27 mouse cellular contexts compared by ENCODE assay signal in genomic region chr2:134656477-134656876, GRCm38 (mm10). TPM values are rescaled to one million over a fixed set of nuclear protein-coding genes. Genes with fewer than 3 reads are reported as not detected.
DNase-seq lines count a peak whose midpoint lies in the region; ATAC-seq and TF ChIP-seq lines count a peak whose summit lies in the region.
"Had no signal": no experiment of that assay in that cellular context is flagged by ENCODE, and none has a peak within 500 bp of the region (broad histone marks: within the 10 kb centered on the region; RNA-seq: fewer than 3 reads in every experiment).

No protein-coding gene starts in this region.

- H3K9ac ChIP-seq in forebrain, embryonic 12.5 days: no peak overlapping the region
- no peak overlapping the region for H3K9ac ChIP-seq in forebrain, embryonic 13.5 days
- no peak overlapping the region for H3K9ac ChIP-seq in limb, embryonic 11.5 days (ENCODE audit: low read length)
- H3K9ac ChIP-seq in liver, embryonic 11.5 days (ENCODE audit: low read depth, low read length): no peak overlapping the region
- H3K9ac ChIP-seq: embryonic facial prominence, embryonic 12.5 days; heart, embryonic 13.5 days; liver, embryonic 15.5 days; neural tube, embryonic 13.5 days had no signal

- no peaks in the 10 kb centered on the region for H3K27me3 ChIP-seq in forebrain, embryonic 12.5 days
- H3K27me3 ChIP-seq in forebrain, embryonic 13.5 days: no peaks in the 10 kb centered on the region
- no peaks in the 10 kb centered on the region for H3K27me3 ChIP-seq in limb, embryonic 11.5 days (ENCODE audit: control insufficient read depth, insufficient read depth, low read length)
- H3K27me3 ChIP-seq in limb, embryonic 10.5 days (ENCODE audit: low read depth, poor library complexity, severe bottlenecking): no peaks in the 10 kb centered on the region
- no peaks in the 10 kb centered on the region for H3K27me3 ChIP-seq in myocyte (ENCODE audit: control insufficient read depth, insufficient read depth, insufficient read length)
- no peaks in the 10 kb centered on the region for H3K27me3 ChIP-seq in liver, embryonic 11.5 days (replicated peaks; ENCODE audit: control insufficient read depth, insufficient read depth, low read length)
- H3K27me3 ChIP-seq: embryonic facial prominence, embryonic 12.5 days; heart, embryonic 13.5 days; liver, embryonic 15.5 days; neural tube, embryonic 13.5 days had no signal

- H3K27ac ChIP-seq in forebrain, embryonic 12.5 days: no peak overlapping the region
- no peak overlapping the region for H3K27ac ChIP-seq in forebrain, embryonic 13.5 days
- no peak overlapping the region for H3K27ac ChIP-seq in limb, embryonic 11.5 days (replicated peaks; ENCODE audit: low read depth, low read length)
- no peak overlapping the region for H3K27ac ChIP-seq in limb, embryonic 10.5 days
- no peak overlapping the region for H3K27ac ChIP-seq in liver, embryonic 11.5 days (ENCODE audit: low read depth, low read length)
- H3K27ac ChIP-seq: embryonic facial prominence, embryonic 12.5 days; gastrocnemius, adult 2 months; heart, embryonic 13.5 days; hindbrain, embryonic 10.5 days; liver, embryonic 15.5 days; macrophage; neural tube, embryonic 13.5 days had no signal

- TF ChIP-seq POLR2A in myocyte (IDR thresholded peaks at IDR 0.05; ENCODE audit: insufficient read length, low read depth): no peak

- H3K79me2 ChIP-seq in myocyte (ENCODE audit: control insufficient read depth, insufficient read depth): no peaks in the 10 kb centered on the region

- no peak overlapping the region for H3K4me3 ChIP-seq in forebrain, embryonic 12.5 days (replicated peaks)
- no peak overlapping the region for H3K4me3 ChIP-seq in forebrain, embryonic 13.5 days
- no peak overlapping the region for H3K4me3 ChIP-seq in limb, embryonic 11.5 days (ENCODE audit: low read depth, low read length)
- H3K4me3 ChIP-seq in limb, embryonic 10.5 days: no peak overlapping the region
- no peak overlapping the region for H3K4me3 ChIP-seq in myocyte
- H3K4me3 ChIP-seq in liver, embryonic 11.5 days (ENCODE audit: low read depth, low read length): no peak overlapping the region
- H3K4me3 ChIP-seq: embryonic facial prominence, embryonic 12.5 days; gastrocnemius, adult 2 months; heart, embryonic 13.5 days; hindbrain, embryonic 10.5 days; liver, embryonic 15.5 days; neural tube, embryonic 13.5 days had no signal

- H3ac ChIP-seq in myocyte (ENCODE audit: control insufficient read depth, insufficient read length): no peak overlapping the region

- WGBS in forebrain, embryonic 12.5 days: 33% methylated on average over 4 of the region's 4 CpGs
- WGBS in forebrain, embryonic 13.5 days: 34% methylated on average over 4 of the region's 4 CpGs
- WGBS in limb, embryonic 11.5 days: 23% methylated on average over 4 of the region's 4 CpGs
- 18% methylated on average over 4 of the region's 4 CpGs for WGBS in limb, embryonic 10.5 days
- WGBS in liver, embryonic 11.5 days: 22% methylated on average over 4 of the region's 4 CpGs

- peak; percentile 27; the same call in 1 of the 2 replicates for ATAC-seq in forebrain, embryonic 12.5 days (ENCODE audit: low FRiP score)
- no peak for ATAC-seq in forebrain, embryonic 13.5 days
- 0 out of 2 replicates have a peak, but pooled peaks have one; percentile 26 for ATAC-seq in limb, embryonic 11.5 days (ENCODE audit: insufficient number of reproducible peaks, low FRiP score, low TSS enrichment, low read depth)
- ATAC-seq in common myeloid progenitor, adult 5-6 weeks (replicated peaks; ENCODE audit: low read depth, poor library complexity, severe bottlenecking): 0 out of 2 replicates have a peak, but pooled peaks have one; percentile 39
- ATAC-seq in liver, embryonic 11.5 days (replicated peaks; ENCODE audit: low FRiP score): no peak
- ATAC-seq: forebrain, embryonic 14.5 days; intestine, postnatal 0 days; lung, postnatal 0 days; midbrain, embryonic 16.5 days; Patski had no signal

- no peak overlapping the region for H3K4me2 ChIP-seq in forebrain, embryonic 12.5 days
- H3K4me2 ChIP-seq in forebrain, embryonic 13.5 days: no peak overlapping the region
- H3K4me2 ChIP-seq in limb, embryonic 11.5 days (ENCODE audit: low read depth, severe bottlenecking): no peak overlapping the region
- peak overlapping the region; percentile 45 for H3K4me2 ChIP-seq in myocyte (ENCODE audit: low read depth)
- no peak overlapping the region for H3K4me2 ChIP-seq in liver, embryonic 11.5 days
- H3K4me2 ChIP-seq: embryonic facial prominence, embryonic 12.5 days; heart, embryonic 13.5 days; liver, embryonic 15.5 days; neural tube, embryonic 13.5 days had no signal

- H3K36me3 ChIP-seq in forebrain, embryonic 12.5 days (replicated peaks): no peaks in the 10 kb centered on the region
- H3K36me3 ChIP-seq in forebrain, embryonic 13.5 days (ENCODE audit: poor library complexity, severe bottlenecking): no peaks in the 10 kb centered on the region
- H3K36me3 ChIP-seq in limb, embryonic 11.5 days (ENCODE audit: control insufficient read depth, insufficient read depth, low read length): no peaks in the 10 kb centered on the region
- no peaks in the 10 kb centered on the region for H3K36me3 ChIP-seq in limb, embryonic 10.5 days
- no peaks in the 10 kb centered on the region for H3K36me3 ChIP-seq in myocyte (ENCODE audit: control insufficient read depth, insufficient read depth)
- no peaks in the 10 kb centered on the region for H3K36me3 ChIP-seq in liver, embryonic 11.5 days (ENCODE audit: control insufficient read depth, insufficient read depth, low read length)
- H3K36me3 ChIP-seq: embryonic facial prominence, embryonic 12.5 days; heart, embryonic 13.5 days; hindbrain, embryonic 10.5 days; liver, embryonic 15.5 days; neural tube, embryonic 13.5 days had no signal

- no peaks in the 10 kb centered on the region for H3K9me3 ChIP-seq in forebrain, embryonic 12.5 days
- H3K9me3 ChIP-seq in forebrain, embryonic 13.5 days (replicated peaks): no peaks in the 10 kb centered on the region
- no peaks in the 10 kb centered on the region for H3K9me3 ChIP-seq in limb, embryonic 11.5 days (ENCODE audit: control insufficient read depth, low read length)
- no peaks in the 10 kb centered on the region for H3K9me3 ChIP-seq in limb, embryonic 10.5 days (replicated peaks)
- H3K9me3 ChIP-seq in liver, embryonic 11.5 days (ENCODE audit: control insufficient read depth, low read length): no peaks in the 10 kb centered on the region
- H3K9me3 ChIP-seq: embryonic facial prominence, embryonic 12.5 days; heart, embryonic 13.5 days; hindbrain, embryonic 10.5 days; liver, embryonic 15.5 days; neural tube, embryonic 13.5 days had no signal

- DNase-seq in limb, embryonic 11.5 days (ENCODE audit: low spot score): no peak
- no peak for DNase-seq in limb, embryonic 10.5 days (ENCODE audit: low spot score)
- no peak for DNase-seq in liver, embryonic 11.5 days (ENCODE audit: low spot score)
- DNase-seq: adrenal gland, postnatal 10 days; cerebellum, adult 8-10 months; cerebellum, postnatal 25 days; gastrocnemius, adult 2 months; heart, postnatal 10 days; kidney, adult 9 months; kidney, postnatal 36 days; left cerebral cortex, postnatal 4 days; liver had no signal

- no peaks in the 10 kb centered on the region for H3K4me1 ChIP-seq in forebrain, embryonic 12.5 days
- H3K4me1 ChIP-seq in forebrain, embryonic 13.5 days: no peaks in the 10 kb centered on the region
- H3K4me1 ChIP-seq in limb, embryonic 11.5 days (ENCODE audit: control insufficient read depth, insufficient read depth, low read length): no peaks in the 10 kb centered on the region
- peaks cover 6% of the 10 kb centered on the region for H3K4me1 ChIP-seq in limb, embryonic 10.5 days
- no peaks in the 10 kb centered on the region for H3K4me1 ChIP-seq in liver, embryonic 11.5 days (replicated peaks; ENCODE audit: control insufficient read depth, insufficient read depth, low read length)
- H3K4me1 ChIP-seq: embryonic facial prominence, embryonic 12.5 days; heart, embryonic 13.5 days; liver, embryonic 15.5 days; neural tube, embryonic 13.5 days had no signal

TF ChIP-seq in myocyte, 11 proteins besides CTCF, POLR2A, EP300 and RAD21:
- TF ChIP-seq MAX (IDR thresholded peaks at IDR 0.05; ENCODE audit: low read depth): no peak
- no peak for TF ChIP-seq E2F4 (IDR thresholded peaks at IDR 0.05; ENCODE audit: insufficient read depth)

RNA-seq across cellular contexts. Expression of gene Tmx4, which starts 12.5 kb away (rescaled TPM):
- polyA plus RNA-seq in forebrain, embryonic 12.5 days (2016; fragmentation: Nextera tagmentation; extraction: Ambion mirVana): 72.0 and 74.0 TPM in 2 replicates
- 57.8 and 69.1 TPM in 2 replicates for polyA plus RNA-seq in forebrain, embryonic 13.5 days (2015; fragmentation: Nextera tagmentation; extraction: Ambion mirVana)
- 25.3 and 28.7 TPM in 2 replicates for polyA plus RNA-seq in limb, embryonic 11.5 days (2014; fragmentation: Nextera tagmentation; extraction: Ambion mirVana)
- 15.0 and 24.3 TPM in 2 replicates for polyA plus RNA-seq in limb, embryonic 10.5 days (2016; fragmentation: Nextera tagmentation; extraction: Ambion mirVana)
- 53.4 and 57.9 TPM in 2 replicates for total RNA-seq in common myeloid progenitor, adult 5-6 weeks (2017)
- 9.5 TPM for polyA plus RNA-seq in myocyte (2012; fragmentation: generic; extraction: Trizol)
- polyA plus RNA-seq in liver, embryonic 11.5 days (2014; fragmentation: Nextera tagmentation; extraction: Ambion mirVana): 16.2 and 16.7 TPM in 2 replicates

Comparison
In these comparisons a context has a peak if more than half of its experiments do, and no peak if none do; other contexts are left out.
1. ATAC-seq: peak in forebrain, embryonic 12.5 days (single experiment), limb, embryonic 11.5 days (single experiment) and common myeloid progenitor, adult 5-6 weeks (single experiment); none in forebrain, embryonic 13.5 days (single experiment) and liver, embryonic 11.5 days (single experiment).